Mouse (Mus musculus) CH12.LX (cell line): Measurements from ENCODE around the gene C130074G19Rik. TPM values are rescaled to one million over a fixed set of nuclear protein-coding genes. Genes with fewer than 3 reads are reported as not detected.

ENCODE experiments used
- DNase-seq: peaks from one replicate; pipeline ENCODE4 v3.0.0-alpha.2; 2013; ENCODE audit errors: extremely low read depth
- H3K27ac ChIP-seq: 2 replicates; pipeline ENCODE4 v1.5.1; 2012; ENCODE audit warnings: low read depth, mild to moderate bottlenecking, control low read depth, moderate library complexity; ENCODE audit not compliant: insufficient read depth
- H3K27me3 ChIP-seq: replicated peaks from 2 replicates; pipeline ENCODE3; 2012; ENCODE audit warnings: inconsistent platforms
- H3K36me3 ChIP-seq, 2 experiments: replicated peaks in 1 of 2; 2 replicates each; pipeline versions ENCODE3 to v1.6.1; 2012; ENCODE audit warnings: inconsistent platforms in 1 of 2, low read length in 1 of 2, mild to moderate bottlenecking in 1 of 2, mixed read lengths in 1 of 2, moderate library complexity in 1 of 2; ENCODE audit not compliant: control insufficient read depth in 1 of 2, insufficient read depth in 1 of 2
- H3K4me1 ChIP-seq, 2 experiments: 2 replicates each; pipeline ENCODE4 v1.6.1; 2012; ENCODE audit warnings: inconsistent platforms in 1 of 2, moderate library complexity in 1 of 2; ENCODE audit not compliant: insufficient read depth in 2 of 2, control insufficient read depth in 1 of 2
- H3K4me2 ChIP-seq: 2 replicates; pipeline ENCODE4 v1.6.1; 2012; ENCODE audit warnings: low read depth, mild to moderate bottlenecking, control low read depth; ENCODE audit not compliant: poor library complexity, insufficient read depth, severe bottlenecking
- H3K4me3 ChIP-seq, 3 experiments: fragments of 150-350 bp in 1 of 3; sonication (generic) in 1 of 3; replicated peaks in 1 of 3; 2 replicates each; pipeline versions ENCODE3 to v1.5.1; 2011 to 2012; ENCODE audit warnings: low read depth in 2 of 3, low read length in 2 of 3, mild to moderate bottlenecking in 2 of 3, moderate library complexity in 2 of 3, control low read depth in 1 of 3, improper control_type of control experiment in 1 of 3, inconsistent platforms in 1 of 3, mixed read lengths in 1 of 3; ENCODE audit not compliant: poor library complexity in 1 of 3
- H3K79me2 ChIP-seq: replicated peaks from 2 replicates; pipeline ENCODE4 v1.6.1; 2012; ENCODE audit warnings: mild to moderate bottlenecking, moderate library complexity; ENCODE audit not compliant: control insufficient read depth, poor library complexity, insufficient read depth, severe bottlenecking; ENCODE audit errors: extremely low read depth
- H3K9ac ChIP-seq: 2 replicates; pipeline ENCODE4 v1.6.1; 2012; ENCODE audit warnings: low read depth, mild to moderate bottlenecking, control low read depth, moderate library complexity; ENCODE audit not compliant: insufficient read depth
- H3K9me3 ChIP-seq: replicated peaks from 2 replicates; pipeline ENCODE3; 2012; ENCODE audit warnings: low read length, inconsistent platforms, mixed read lengths
- E2F4 ChIP-seq: IDR thresholded peaks from 2 replicates; pipeline ENCODE4 v1.6.1; 2011; ENCODE audit warnings: low read depth, low read length, improper control_type of control experiment; ENCODE audit not compliant: insufficient replicate concordance
- ELF1 ChIP-seq: IDR thresholded peaks from 2 replicates; pipeline ENCODE4 v1.6.1; 2014; ENCODE audit warnings: low read depth, mild to moderate bottlenecking, inconsistent platforms, low read length, improper control_type of control experiment
- GABPA ChIP-seq: IDR thresholded peaks from 2 replicates; pipeline ENCODE4 v1.6.1; 2012; ENCODE audit warnings: low read depth, low read length, improper control_type of control experiment, inconsistent platforms; ENCODE audit not compliant: insufficient replicate concordance
- IRF4 ChIP-seq: IDR thresholded peaks from 2 replicates; pipeline ENCODE4 v1.6.1; 2014; ENCODE audit warnings: low read depth, mild to moderate bottlenecking, inconsistent platforms, low read length, improper control_type of control experiment
- JUN ChIP-seq: IDR thresholded peaks from 2 replicates; pipeline ENCODE4 v1.6.1; 2011; ENCODE audit warnings: low read depth, mild to moderate bottlenecking, low read length, improper control_type of control experiment, moderate library complexity; ENCODE audit not compliant: insufficient read depth
- MAFK ChIP-seq: IDR thresholded peaks from 2 replicates; pipeline ENCODE4 v1.6.1; 2011; ENCODE audit warnings: low read length, improper control_type of control experiment; ENCODE audit not compliant: insufficient replicate concordance
- MAZ ChIP-seq: IDR thresholded peaks from 2 replicates; pipeline ENCODE4 v1.6.1; 2012; ENCODE audit warnings: low read depth, mild to moderate bottlenecking, inconsistent platforms, low read length, improper control_type of control experiment, moderate library complexity
- MEF2A ChIP-seq: IDR thresholded peaks from 2 replicates; pipeline ENCODE4 v1.6.1; 2014; ENCODE audit warnings: low read depth, mild to moderate bottlenecking, inconsistent platforms, low read length, improper control_type of control experiment, borderline replicate concordance
- MYC ChIP-seq: IDR thresholded peaks from 2 replicates; pipeline ENCODE4 v1.6.1; 2011; ENCODE audit warnings: low read depth, mild to moderate bottlenecking, improper control_type of control experiment, low read length
- POLR2A ChIP-seq: IDR thresholded peaks from 2 replicates; pipeline ENCODE4 v1.6.1; 2011; ENCODE audit warnings: low read depth, mild to moderate bottlenecking, improper control_type of control experiment, low read length
- POLR2AphosphoS2 ChIP-seq: IDR thresholded peaks from 2 replicates; pipeline ENCODE4 v1.6.1; 2011; ENCODE audit warnings: low read depth, low read length, improper control_type of control experiment
- RAD21 ChIP-seq: IDR thresholded peaks from 2 replicates; pipeline ENCODE4 v1.6.1; 2011; ENCODE audit warnings: low read depth, mild to moderate bottlenecking, low read length, improper control_type of control experiment, moderate library complexity
- SIN3A ChIP-seq: IDR thresholded peaks from 2 replicates; pipeline ENCODE4 v1.6.1; 2012; ENCODE audit warnings: low read length, improper control_type of control experiment, inconsistent platforms
- UBTF ChIP-seq: IDR thresholded peaks from 2 replicates; pipeline ENCODE4 v1.6.1; 2012; ENCODE audit warnings: low read depth, mild to moderate bottlenecking, inconsistent platforms, low read length, improper control_type of control experiment, moderate library complexity
- USF2 ChIP-seq: conservative IDR thresholded peaks from 2 replicates; pipeline ENCODE4 v1.6.1; 2011; ENCODE audit warnings: low read depth, low read length, improper control_type of control experiment
- dilution Hi-C: fragments of 300-500 bp; cut with MboI; formaldehyde crosslinking; loops from 2 replicates; pipeline ENCODE4 v1.14.3; 2020; ENCODE audit warnings: low sequenced_read_pairs; ENCODE audit not compliant: extremely low pct_unique_long_range_greater_than_20kb, extremely low pct_ligation_motif_present
- in situ Hi-C: fragments of 300-500 bp; cut with MboI; formaldehyde crosslinking; loops from 3 replicates; pipeline ENCODE4 v1.14.3; 2019; ENCODE audit warnings: low sequenced_read_pairs, low pct_ligation_motif_present, low pct_unique_long_range_greater_than_20kb, mixed read lengths
- polyA plus RNA-seq: library from polyadenylated mRNA; unstranded; fragments of >175 nt; gene quantifications from 2 replicates; pipeline ENCODE4 v1.2.1, GENCODE M21; 2012; ENCODE audit warnings: low read depth; ENCODE audit not compliant: insufficient read length
- total RNA-seq, 2 experiments: library from RNA; depleted of rRNA; stranded (reverse); fragments of 300-350 nt in 1 of 2; fragments of >200 nt in 1 of 2; gene quantifications; 2 replicates each; pipeline ENCODE4 v1.2.3; 2012 to 2014

The C130074G19Rik gene
- total and polyA plus RNA-seq, 3 experiments, result not detected

DNA sequence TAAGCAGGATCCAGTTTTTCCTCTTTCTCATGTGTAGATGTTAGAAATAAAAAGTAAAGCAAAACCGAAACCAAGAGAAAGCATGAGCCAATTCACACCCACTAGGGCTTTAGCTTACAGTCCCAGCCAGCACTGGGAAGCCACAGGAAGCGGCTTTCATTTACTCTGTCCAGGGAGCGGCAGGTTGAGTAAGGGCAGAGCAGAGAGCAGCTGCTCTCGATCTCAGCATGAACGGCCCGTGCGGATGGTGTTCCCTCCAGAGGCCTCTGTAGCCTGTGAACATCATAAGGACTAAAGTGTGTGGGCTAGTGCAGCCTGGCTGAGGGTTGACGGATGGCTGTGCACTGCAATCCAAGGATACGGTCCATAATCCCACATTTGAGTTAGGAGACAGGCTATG, 25.5 kb upstream of the C130074G19Rik start:
- Histone ChIP-seq H3K27me3 (no peaks in the 10 kb centered on the region), H3K4me1 (peaks cover 0 to 7% of the 10 kb centered on the region in 2 experiments; a peak in 3 of 4 replicates), H3K79me2 (no peaks in the 10 kb centered on the region), H3K9ac (peak overlapping the region; percentile 54), H3K9me3 (no peaks in the 10 kb centered on the region), H3K27ac (no peak overlapping the region), H3K4me2 (peak overlapping the region; percentile 74; the same call in 1 of the 2 replicates), H3K36me3 (no peaks in the 10 kb centered on the region), H3K4me3 (peak overlapping the region in 1 of 3 experiments; percentile 30)
- no peak for DNase-seq
- dilution Hi-C loops, result no loop called here
- TF ChIP-seq ELF1 (no peak), E2F4 (no peak), POLR2AphosphoS2 (no peak), POLR2A (no peak), GABPA (no peak), JUN (no peak)
- in situ Hi-C loops, result no loop called here

DNA sequence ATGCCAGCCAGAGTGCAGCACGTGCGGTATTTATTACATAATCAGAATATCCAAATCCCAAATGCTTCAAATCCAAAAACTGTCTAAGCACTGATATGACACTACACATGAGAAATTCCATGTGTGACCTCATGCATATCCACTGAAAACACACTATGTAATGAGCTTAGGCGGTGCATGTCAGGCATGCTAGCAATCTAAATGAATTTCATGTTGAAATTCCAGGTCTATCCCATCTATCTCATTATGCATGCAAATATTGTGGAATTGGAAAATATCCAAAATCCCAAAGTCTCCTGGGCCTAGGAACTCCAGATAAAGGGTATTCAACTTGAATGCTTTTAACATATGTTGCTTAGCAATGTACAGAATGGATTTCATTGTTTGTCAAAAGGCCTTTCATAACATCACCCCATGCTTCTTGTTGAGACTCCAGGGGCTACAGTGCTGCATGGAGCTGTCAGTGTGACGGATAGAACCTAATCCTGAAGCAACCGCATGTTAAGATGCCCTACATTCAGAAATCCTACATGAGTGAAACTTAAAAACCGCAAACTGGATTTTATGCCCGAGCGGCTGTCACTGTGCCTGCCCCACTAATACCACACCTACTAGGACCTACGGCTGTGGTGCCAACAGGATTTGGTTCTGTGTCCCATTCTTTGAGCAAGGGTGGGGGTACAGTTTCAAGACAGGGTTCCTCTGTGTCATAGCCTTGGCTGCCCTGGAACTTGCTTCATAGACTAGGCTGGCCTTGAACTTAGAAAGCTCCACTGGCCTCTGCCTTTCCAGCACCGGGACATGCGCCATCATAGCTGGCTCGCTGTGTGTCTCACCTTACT, 23.1 kb upstream of the C130074G19Rik start:
- Histone ChIP-seq H3K9me3 (no peaks in the 10 kb centered on the region), H3K36me3 (no peaks in the 10 kb centered on the region), H3K27me3 (no peaks in the 10 kb centered on the region), H3K4me1 (peaks cover 0 to 7% of the 10 kb centered on the region in 2 experiments; a peak in 3 of 4 replicates), H3K4me2 (no peak overlapping the region), H3K79me2 (no peaks in the 10 kb centered on the region), H3K9ac (no peak overlapping the region), H3K27ac (no peak overlapping the region), H3K4me3 (no peak overlapping the region)
- DNase-seq, result no peak
- TF ChIP-seq RAD21 (no peak), MAFK (no peak)
- dilution Hi-C loops, result no loop called here
- in situ Hi-C loops, result no loop called here

DNA sequence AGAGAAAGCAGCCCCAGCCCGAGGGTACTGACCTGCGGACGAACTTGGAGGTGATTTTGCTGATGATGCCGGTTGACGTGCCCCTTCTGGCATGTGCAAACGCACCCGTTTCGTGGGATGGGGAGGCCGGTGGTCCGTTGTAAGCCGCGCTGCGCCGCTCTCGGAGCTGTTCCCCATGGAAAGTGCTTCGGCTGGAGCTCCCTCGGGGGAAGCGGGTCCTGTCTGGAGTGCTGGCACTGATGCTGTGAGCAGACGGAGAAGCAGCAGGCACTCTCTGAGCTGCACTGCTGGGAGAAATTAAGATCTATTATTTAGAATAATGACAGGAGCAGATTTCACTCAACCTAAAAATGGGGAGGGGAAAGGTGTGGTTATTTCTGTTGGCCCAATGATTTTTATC, 22.4 kb upstream of the C130074G19Rik start:
- no peak overlapping the region for H3K27ac ChIP-seq
- no peaks in the 10 kb centered on the region for H3K27me3 ChIP-seq
- DNase-seq, result no peak
- H3K9ac ChIP-seq, result no peak overlapping the region
- H3K36me3 ChIP-seq, result no peaks in the 10 kb centered on the region
- in situ Hi-C loops, result no loop called here
- no peak overlapping the region for H3K4me3 ChIP-seq
- no peak overlapping the region for H3K4me2 ChIP-seq
- peaks cover 0 to 7% of the 10 kb centered on the region in 2 experiments; a peak in 3 of 4 replicates for H3K4me1 ChIP-seq
- no peaks in the 10 kb centered on the region for H3K79me2 ChIP-seq
- TF ChIP-seq GABPA (no peak), UBTF (no peak), MEF2A (no peak), MYC (no peak), SIN3A (no peak), MAZ (no peak), USF2 (no peak), IRF4 (no peak)
- dilution Hi-C loops, result no loop called here
- no peaks in the 10 kb centered on the region for H3K9me3 ChIP-seq
